Mouse (Mus musculus) ES-E14 (cell line): ENCODE results near the gene Zfp629. TPM values are rescaled to one million over a fixed set of nuclear protein-coding genes. Genes with fewer than 3 reads are reported as not detected.

Experiments
- DNase-seq: peaks from one replicate; pipeline ENCODE4 v3.0.0-alpha.2; 2013; ENCODE audit warnings: low read depth, low spot score
- H3K27ac ChIP-seq: 2 replicates; pipeline ENCODE4 v1.5.1; 2012; ENCODE audit warnings: low read depth, mild to moderate bottlenecking, low read length, moderate library complexity, mixed read lengths; ENCODE audit not compliant: poor library complexity, insufficient read depth, severe bottlenecking
- H3K36me3 ChIP-seq: 2 replicates; pipeline ENCODE4 v1.6.1; 2012; ENCODE audit warnings: mild to moderate bottlenecking, low read length, moderate library complexity, mixed read lengths; ENCODE audit not compliant: control insufficient read depth, poor library complexity, insufficient read depth, severe bottlenecking
- H3K4me1 ChIP-seq, 2 experiments: fragments of 150-350 bp in 1 of 2; sonication (generic) in 1 of 2; 2 replicates each; pipeline ENCODE4 v1.6.1; 2012; ENCODE audit warnings: low read length in 2 of 2, mild to moderate bottlenecking in 1 of 2, mixed read lengths in 1 of 2; ENCODE audit not compliant: control insufficient read depth in 2 of 2, insufficient read depth in 2 of 2, poor library complexity in 1 of 2
- H3K4me3 ChIP-seq, 2 experiments: fragments of 150-350 bp in 1 of 2; sonication (generic) in 1 of 2; 2 replicates each; pipeline ENCODE4 v1.5.1; 2012; ENCODE audit warnings: low read length in 2 of 2, low read depth in 1 of 2, mild to moderate bottlenecking in 1 of 2, mixed read lengths in 1 of 2; ENCODE audit not compliant: insufficient read depth in 1 of 2, poor library complexity in 1 of 2, severe bottlenecking in 1 of 2
- H3K9ac ChIP-seq: 2 replicates; pipeline ENCODE4 v1.6.1; 2012; ENCODE audit warnings: low read depth, mild to moderate bottlenecking, low read length, mixed read lengths; ENCODE audit not compliant: poor library complexity, insufficient read depth, severe bottlenecking
- H3K9me3 ChIP-seq: fragments of 150-350 bp; sonication (generic); 2 replicates; pipeline ENCODE4 v1.6.1; 2012; ENCODE audit warnings: low read depth, mild to moderate bottlenecking, low read length; ENCODE audit not compliant: control insufficient read depth, insufficient read depth
- CHD2 ChIP-seq: IDR thresholded peaks from 2 replicates; pipeline ENCODE4 v1.6.1; 2014; ENCODE audit warnings: mild to moderate bottlenecking, low read depth, low read length, inconsistent platforms
- HCFC1 ChIP-seq: IDR thresholded peaks from 2 replicates; pipeline ENCODE4 v1.6.1; 2012; ENCODE audit warnings: low read length, inconsistent platforms, borderline replicate concordance; ENCODE audit not compliant: insufficient read depth
- MAFK ChIP-seq: IDR thresholded peaks from 2 replicates; pipeline ENCODE4 v1.6.1; 2014; ENCODE audit warnings: mild to moderate bottlenecking, low read depth, low read length, inconsistent platforms; ENCODE audit not compliant: insufficient read depth
- ZC3H11A ChIP-seq: IDR thresholded peaks from 2 replicates; pipeline ENCODE4 v1.6.1; 2012; ENCODE audit warnings: low read depth, mild to moderate bottlenecking, inconsistent platforms, low read length, borderline replicate concordance
- ZNF384 ChIP-seq: IDR thresholded peaks from 2 replicates; pipeline ENCODE4 v1.6.1; 2012; ENCODE audit warnings: low read depth, low read length, inconsistent platforms
- in situ Hi-C, 2 experiments: fragments of 600-800 bp; cut with MboI; formaldehyde crosslinking; loops; one replicate each; pipeline ENCODE4 v1.15.1; 2025; ENCODE audit warnings: low sequenced_read_pairs in 2 of 2, inconsistent platforms in 1 of 2; ENCODE audit not compliant: unreplicated experiment in 2 of 2
- total RNA-seq: library from RNA; depleted of rRNA; stranded (reverse); fragments of 300-350 nt; gene quantifications from 2 replicates; pipeline ENCODE4 v1.2.3, GENCODE M21; 2012

Gene Zfp629
- total RNA-seq, 1 experiment, result 2.1 TPM

DNA sequence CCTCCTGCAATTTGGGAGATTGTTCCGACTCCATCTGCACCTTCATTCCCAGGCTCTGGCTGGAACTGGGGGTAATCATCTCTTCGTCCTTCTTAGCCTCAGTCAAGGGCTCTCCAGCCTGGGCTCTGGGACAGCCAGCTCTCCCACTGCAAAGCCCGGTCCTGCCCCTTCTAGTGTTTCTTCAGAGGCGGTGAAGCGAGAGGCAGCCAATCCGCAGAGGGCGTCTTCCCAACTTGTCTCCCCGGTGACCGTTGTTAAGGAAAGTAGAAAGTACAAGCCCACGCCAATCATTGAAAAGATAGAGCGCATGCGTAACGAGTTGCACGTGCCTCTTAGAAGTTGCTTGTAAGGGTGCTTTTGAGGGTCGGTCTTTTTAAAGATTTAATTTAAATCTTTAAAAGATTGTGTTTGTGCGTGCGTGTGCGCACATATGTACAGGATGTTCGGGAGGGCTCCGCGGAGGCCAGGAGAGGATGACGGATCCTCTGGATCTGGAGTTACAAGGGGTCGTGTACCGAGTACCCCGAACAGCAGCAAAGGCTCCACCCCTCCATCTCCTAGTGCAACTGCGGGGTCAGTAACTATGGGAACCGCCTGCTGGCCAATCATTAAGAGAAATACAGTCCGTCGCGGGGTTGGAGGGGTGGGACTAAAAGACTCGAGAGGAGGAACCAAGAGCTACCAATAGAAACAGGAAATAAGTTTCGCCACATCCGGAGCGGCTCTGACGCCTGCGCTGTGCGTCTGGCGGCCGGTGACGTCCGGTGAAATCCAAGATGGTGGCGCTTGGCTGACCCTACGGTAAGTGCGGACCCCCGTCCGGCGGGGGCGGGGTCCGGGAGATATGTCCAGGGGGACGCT is 27.4 kb downstream of the Zfp629 start, which contains the start of the genes Ccdc189 and Rnf40:
Gene Ccdc189, minus strand, starts transcription at position 585 of the 861 bp plus-strand sequence.
Gene Rnf40, plus strand, starts transcription at position 757 of the 861 bp plus-strand sequence.
- Histone ChIP-seq H3K36me3 (peaks cover 37% of the 10 kb centered on the region), H3K4me3 (peak within 1 kb of the TSS; percentile 77 to 93), H3K9ac (peak within 1 kb of the TSS; percentile 91), H3K27ac (peak within 1 kb of the TSS; percentile 14; the same call in 1 of the 2 replicates), H3K4me1 (peaks cover 0 to 3% of the 10 kb centered on the region in 2 experiments; a peak in 1 of 4 replicates), H3K9me3 (no peaks in the 10 kb centered on the region)
- TF ChIP-seq ZC3H11A, result no peak
- TF ChIP-seq MAFK, result no peak
- TF ChIP-seq HCFC1, result peak; percentile 67; the same call in 1 of the 2 replicates
- peak; percentile 99 for DNase-seq
- in situ Hi-C loops, result no loop called here

- peak overlapping the region in 1 of 2 experiments; percentile 59; a peak in 1 of 4 replicates for H3K4me3 ChIP-seq
- DNase-seq, result no peak
- peaks cover 39% of the 10 kb centered on the region for H3K36me3 ChIP-seq
- H3K27ac ChIP-seq, result no peak overlapping the region
- H3K4me1 ChIP-seq, result peaks cover 0 to 3% of the 10 kb centered on the region in 2 experiments; a peak in 1 of 4 replicates
- H3K9me3 ChIP-seq, result no peaks in the 10 kb centered on the region
- H3K9ac ChIP-seq, result no peak overlapping the region
- in situ Hi-C loops, result no loop called here
- TF ChIP-seq ZNF384, result no peak
- no peak for TF ChIP-seq ZC3H11A
- TF ChIP-seq MAFK, result no peak
- no peak for TF ChIP-seq CHD2
- no peak for TF ChIP-seq HCFC1
Observed at GRCm38 (mm10) chr7:127587196-127587595, 28.4 kb downstream of the Zfp629 start.

- no peak for DNase-seq
- Histone ChIP-seq H3K27ac (no peak overlapping the region), H3K9ac (no peak overlapping the region), H3K4me3 (no peak overlapping the region), H3K4me1 (peaks cover 0 to 3% of the 10 kb centered on the region in 2 experiments; a peak in 1 of 4 replicates), H3K9me3 (no peaks in the 10 kb centered on the region), H3K36me3 (peaks cover 34% of the 10 kb centered on the region)
- no peak for TF ChIP-seq HCFC1
- no peak for TF ChIP-seq ZNF384
- TF ChIP-seq MAFK, result no peak
- TF ChIP-seq ZC3H11A, result no peak
- TF ChIP-seq CHD2, result no peak
- in situ Hi-C loops, result no loop called here
Observed at GRCm38 (mm10) chr7:127586149-127586548, 29.4 kb downstream of the Zfp629 start.

DNA sequence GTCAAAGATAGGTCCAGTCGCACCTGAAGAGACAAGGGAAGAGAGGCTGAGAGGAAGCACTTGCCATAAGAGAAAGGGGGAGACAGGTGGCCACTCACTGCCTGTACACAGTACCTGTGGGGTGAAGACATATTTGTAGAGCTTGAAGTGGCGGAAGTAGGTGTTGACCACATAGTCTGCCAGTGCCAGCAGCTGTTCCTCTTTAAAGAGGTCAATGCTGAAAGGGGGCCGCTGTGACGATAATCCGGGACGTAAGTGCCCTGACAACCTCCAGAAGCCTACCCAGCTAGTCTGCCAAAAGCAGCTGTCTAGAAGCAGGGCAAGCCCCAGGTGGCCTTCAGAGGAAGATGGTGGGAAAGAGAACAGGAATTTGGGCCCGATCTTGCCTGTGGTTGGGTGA is 30.6 kb downstream of the Zfp629 start:
- TF ChIP-seq HCFC1 (no peak), MAFK (no peak), CHD2 (no peak), ZC3H11A (no peak), ZNF384 (no peak)
- H3K27ac ChIP-seq, result no peak overlapping the region
- H3K4me1 ChIP-seq, result peaks cover 0 to 3% of the 10 kb centered on the region in 2 experiments; a peak in 1 of 4 replicates
- H3K9ac ChIP-seq, result peak overlapping the region; percentile 6; the same call in 1 of the 2 replicates
- peaks cover 26% of the 10 kb centered on the region for H3K36me3 ChIP-seq
- H3K9me3 ChIP-seq, result no peaks in the 10 kb centered on the region
- H3K4me3 ChIP-seq, result no peak overlapping the region
- in situ Hi-C loops, result no loop called here
- DNase-seq, result no peak
